Mouse (Mus musculus) forebrain, embryonic 12.5 days (tissue): ENCODE data around the gene Gdf7. TPM values are rescaled to one million over a fixed set of nuclear protein-coding genes. Genes with fewer than 3 reads are reported as not detected.

Experiments
- ATAC-seq: fragments of 200-750 bp; cut with Nextera tagmentation; 2 replicates; pipeline ENCODE4 v1.8.0; 2017; ENCODE audit warnings: moderate TSS enrichment; ENCODE audit not compliant: low FRiP score
- H3K27ac ChIP-seq: fragments of 300-500 bp; sonication (generic); 2 replicates; pipeline ENCODE4 v1.5.1; 2016; ENCODE audit warnings: mild to moderate bottlenecking
- H3K27me3 ChIP-seq: fragments of 300-500 bp; sonication (generic); 2 replicates; pipeline ENCODE4 v1.6.1; 2016; ENCODE audit warnings: mild to moderate bottlenecking
- H3K36me3 ChIP-seq: fragments of 300-500 bp; sonication (generic); replicated peaks from 2 replicates; pipeline ENCODE4 v1.6.1; 2016; ENCODE audit warnings: mild to moderate bottlenecking
- H3K4me1 ChIP-seq: fragments of 300-500 bp; sonication (generic); 2 replicates; pipeline ENCODE4 v1.6.1; 2016
- H3K4me2 ChIP-seq: fragments of 300-500 bp; sonication (generic); 2 replicates; pipeline ENCODE4 v1.6.1; 2016; ENCODE audit warnings: mild to moderate bottlenecking, moderate library complexity
- H3K4me3 ChIP-seq: fragments of 300-500 bp; sonication (generic); replicated peaks from 2 replicates; pipeline ENCODE4 v1.5.1; 2016; ENCODE audit warnings: mild to moderate bottlenecking
- H3K9ac ChIP-seq: fragments of 300-500 bp; sonication (generic); 2 replicates; pipeline ENCODE4 v1.6.1; 2016; ENCODE audit warnings: mild to moderate bottlenecking
- H3K9me3 ChIP-seq: fragments of 300-500 bp; sonication (generic); 2 replicates; pipeline ENCODE4 v1.6.1; 2016
- whole genome bisulfite sequencing: fragments of 180-500 bp; shearing (Covaris S2); methylation state at CpG from one replicate; pipeline ENCODE4 v1.1.7; 2016; 5-methylcytosine and 5-hydroxymethylcytosine counted together
- polyA plus RNA-seq: library from polyadenylated mRNA; unstranded; fragments of >200 nt; fragmentation: Nextera tagmentation; extraction: Ambion mirVana; gene quantifications from 2 replicates; pipeline ENCODE4 v1.2.1, GENCODE M21; 2016

The Gdf7 gene
- polyA plus RNA-seq, 1 experiment from 2014 or later = 0.34 TPM

DNA sequence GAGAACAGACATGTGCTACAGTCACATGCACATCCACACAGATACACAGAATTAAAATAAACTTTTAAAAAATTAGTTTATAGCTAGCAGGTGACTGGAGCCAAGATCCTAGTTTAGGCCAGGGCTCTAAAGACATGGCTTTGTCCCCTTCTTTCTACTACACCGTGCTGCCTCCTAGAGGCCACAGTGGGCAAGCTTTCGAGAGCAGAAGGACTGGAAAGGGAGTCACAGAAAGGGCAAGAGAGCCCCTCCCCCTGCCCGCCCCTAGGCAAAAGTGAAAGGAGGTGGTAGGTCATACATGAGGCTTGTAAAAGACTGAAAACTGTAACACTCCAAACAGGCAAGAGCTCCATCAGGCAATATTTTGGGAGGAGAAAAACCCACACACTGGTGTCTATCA, 13.8 kb downstream of the Gdf7 start:
- H3K27ac ChIP-seq = no peak overlapping the region
- no peak for ATAC-seq
- no peak overlapping the region for H3K4me3 ChIP-seq
- no peak overlapping the region for H3K9ac ChIP-seq
- no peaks in the 10 kb centered on the region for H3K9me3 ChIP-seq
- H3K36me3 ChIP-seq = peaks cover 4% of the 10 kb centered on the region
- H3K27me3 ChIP-seq = peaks cover 12% of the 10 kb centered on the region; the same call in 1 of the 2 replicates
- H3K4me2 ChIP-seq = no peak overlapping the region
- 76% methylated on average over 3 of the region's 3 CpGs for WGBS
- H3K4me1 ChIP-seq = peaks cover 6% of the 10 kb centered on the region

DNA sequence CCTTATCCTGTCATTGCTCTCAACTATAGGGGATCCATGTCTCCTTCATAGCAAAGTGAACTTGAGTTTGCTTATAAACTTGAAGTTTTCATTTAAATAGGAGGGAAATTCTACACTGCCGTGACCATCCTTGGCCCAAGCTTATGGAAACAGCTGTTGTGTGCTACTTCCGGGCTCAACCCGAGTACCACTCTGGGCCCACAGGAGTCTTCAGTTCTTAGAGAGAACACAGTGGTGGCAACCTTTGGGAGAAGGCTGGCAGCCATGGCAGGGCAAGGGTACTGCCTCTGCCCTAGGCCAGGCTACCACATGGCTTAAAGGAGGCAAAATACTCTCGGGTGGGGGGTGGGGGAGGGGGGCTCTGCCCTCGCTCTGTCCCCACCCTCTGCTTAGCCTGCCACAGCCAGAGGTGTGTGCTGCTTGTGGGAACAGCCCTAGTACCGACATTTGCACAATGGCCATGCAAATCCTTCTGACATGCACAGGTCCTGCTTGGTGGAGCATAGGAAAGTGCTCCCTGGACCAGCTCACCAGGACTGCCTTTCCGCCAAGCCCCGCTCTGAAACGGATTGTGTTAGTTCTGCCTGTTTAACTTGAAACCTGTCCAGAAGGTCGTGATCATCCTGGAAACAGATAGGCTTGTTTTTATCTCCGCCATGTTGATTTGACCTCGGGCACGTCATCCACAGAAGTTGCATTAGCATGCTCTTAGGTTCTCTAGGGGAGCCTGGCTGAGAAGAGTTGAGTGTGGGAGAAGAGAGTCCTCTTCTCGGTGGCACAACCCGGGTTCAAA, 20.3 kb downstream of the Gdf7 start:
- no peak overlapping the region for H3K27ac ChIP-seq
- no peak overlapping the region for H3K4me3 ChIP-seq
- H3K9ac ChIP-seq = no peak overlapping the region
- no peak for ATAC-seq
- peaks cover 10% of the 10 kb centered on the region; the same call in 1 of the 2 replicates for H3K36me3 ChIP-seq
- H3K4me1 ChIP-seq = no peaks in the 10 kb centered on the region
- no peak overlapping the region for H3K4me2 ChIP-seq
- no peaks in the 10 kb centered on the region for H3K9me3 ChIP-seq
- H3K27me3 ChIP-seq = no peaks in the 10 kb centered on the region
- WGBS = 87% methylated on average over 15 of the region's 15 CpGs

DNA sequence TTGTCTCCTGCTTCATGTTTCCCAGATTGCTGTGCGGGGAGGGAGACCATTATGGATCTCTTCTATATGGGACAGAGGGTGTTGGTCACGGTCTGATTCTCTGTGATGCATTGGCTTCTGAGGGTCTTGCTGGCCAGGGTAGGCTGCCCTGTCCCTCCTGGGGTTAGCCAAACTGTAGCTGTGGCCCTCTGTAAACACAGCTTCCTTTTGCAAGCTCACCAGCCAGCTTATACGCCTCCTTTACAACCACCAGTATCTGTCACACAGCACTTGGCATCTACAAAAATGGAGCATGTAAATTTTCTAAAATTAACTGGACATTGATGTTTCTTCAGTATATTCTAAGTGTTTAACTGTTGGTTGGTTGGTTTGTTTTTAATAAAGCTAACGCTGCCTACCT, 26.3 kb downstream of the Gdf7 start:
- peaks cover 3% of the 10 kb centered on the region; the same call in 1 of the 2 replicates for H3K36me3 ChIP-seq
- H3K9ac ChIP-seq = no peak overlapping the region
- no peaks in the 10 kb centered on the region for H3K27me3 ChIP-seq
- no peak overlapping the region for H3K4me3 ChIP-seq
- no peaks in the 10 kb centered on the region for H3K9me3 ChIP-seq
- H3K27ac ChIP-seq = no peak overlapping the region
- 92% methylated on average over 4 of the region's 4 CpGs for WGBS
- H3K4me2 ChIP-seq = no peak overlapping the region
- no peaks in the 10 kb centered on the region for H3K4me1 ChIP-seq
- ATAC-seq = no peak

DNA sequence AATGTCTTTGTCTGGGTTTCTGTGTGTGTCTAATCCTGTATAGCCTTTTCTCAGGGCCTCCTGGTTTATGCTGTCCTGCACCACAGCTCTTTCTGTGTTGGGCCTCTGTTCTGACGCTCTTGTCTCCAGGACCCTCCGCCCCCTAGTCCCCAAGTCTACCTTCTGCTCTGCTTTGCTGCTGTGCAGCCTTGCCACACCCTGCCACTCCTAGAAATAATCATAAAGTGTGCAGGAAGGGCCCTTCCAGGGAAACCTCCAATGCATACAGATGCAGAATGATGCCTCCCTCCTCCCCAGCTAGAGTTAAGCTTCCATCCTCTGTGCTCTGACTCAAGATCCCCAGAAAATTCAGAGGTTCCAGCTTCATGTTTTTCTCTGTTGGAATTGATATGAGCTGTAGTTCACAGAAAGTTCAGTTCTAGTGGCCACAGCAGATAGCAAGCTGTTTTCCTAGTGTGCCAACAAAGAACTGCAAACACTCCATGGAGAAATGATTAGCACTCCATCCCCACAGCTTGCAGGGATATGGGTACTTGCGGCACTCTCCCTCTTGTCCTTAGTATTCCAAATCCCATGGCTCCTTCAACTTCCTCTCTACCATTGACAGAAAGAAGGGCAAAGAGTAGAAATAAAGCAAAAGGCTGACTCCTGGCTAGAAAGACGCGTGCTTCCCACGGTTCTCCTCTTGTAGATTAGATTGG, 28.1 kb downstream of the Gdf7 start:
- Histone ChIP-seq H3K9ac (no peak overlapping the region), H3K27ac (no peak overlapping the region), H3K36me3 (no peaks in the 10 kb centered on the region; the same call in 1 of the 2 replicates), H3K4me2 (no peak overlapping the region), H3K4me1 (no peaks in the 10 kb centered on the region), H3K4me3 (no peak overlapping the region), H3K9me3 (no peaks in the 10 kb centered on the region), H3K27me3 (no peaks in the 10 kb centered on the region)
- no peak for ATAC-seq
- 98% methylated on average over 6 of the region's 6 CpGs for WGBS

DNA sequence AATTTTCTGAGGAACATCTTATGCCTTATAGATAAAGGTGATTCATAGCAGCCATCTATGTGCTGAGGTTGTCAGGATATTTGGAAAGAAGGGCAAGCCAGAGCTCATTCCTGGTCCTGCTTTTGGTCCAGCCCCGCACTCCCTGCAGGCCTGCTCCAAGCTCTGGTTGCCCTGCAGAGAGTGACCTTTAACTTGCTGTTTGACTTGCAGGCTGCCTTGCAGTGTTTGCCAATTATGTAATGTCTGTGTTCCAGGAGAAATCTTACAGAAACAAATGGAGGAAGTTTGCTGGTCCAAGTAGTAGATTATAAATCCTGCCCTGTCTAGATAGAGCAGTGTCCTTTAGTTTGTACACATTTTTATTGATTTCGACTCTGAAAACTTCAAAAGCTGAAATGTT, 30.3 kb downstream of the Gdf7 start:
- ATAC-seq = no peak
- Histone ChIP-seq H3K9me3 (no peaks in the 10 kb centered on the region), H3K9ac (no peak overlapping the region), H3K27me3 (no peaks in the 10 kb centered on the region), H3K4me1 (no peaks in the 10 kb centered on the region), H3K4me2 (no peak overlapping the region), H3K4me3 (no peak overlapping the region), H3K36me3 (no peaks in the 10 kb centered on the region; the same call in 1 of the 2 replicates), H3K27ac (no peak overlapping the region)
- WGBS = 87% methylated on average over 2 of the region's 2 CpGs

DNA sequence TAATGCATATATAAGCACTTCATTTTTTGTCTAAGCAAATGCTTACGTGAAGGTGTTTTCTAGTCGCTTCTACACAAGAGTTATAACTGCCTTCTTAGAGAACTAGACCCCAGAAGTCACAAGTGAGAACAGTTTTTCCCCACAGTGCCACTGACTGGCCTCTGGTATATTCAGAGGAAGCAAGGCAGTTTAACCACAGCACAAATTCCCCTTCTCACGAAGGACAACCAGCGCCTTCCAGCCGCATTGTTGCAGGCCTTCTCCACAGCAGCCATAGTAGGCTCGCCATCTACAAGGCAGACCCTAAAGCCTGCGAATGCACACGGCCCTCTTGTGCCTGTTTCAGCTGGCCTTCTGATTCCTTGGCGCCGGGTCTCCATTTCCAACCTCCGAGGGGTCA, 32.1 kb downstream of the Gdf7 start:
- Histone ChIP-seq H3K27me3 (no peaks in the 10 kb centered on the region), H3K4me2 (no peak overlapping the region)

DNA sequence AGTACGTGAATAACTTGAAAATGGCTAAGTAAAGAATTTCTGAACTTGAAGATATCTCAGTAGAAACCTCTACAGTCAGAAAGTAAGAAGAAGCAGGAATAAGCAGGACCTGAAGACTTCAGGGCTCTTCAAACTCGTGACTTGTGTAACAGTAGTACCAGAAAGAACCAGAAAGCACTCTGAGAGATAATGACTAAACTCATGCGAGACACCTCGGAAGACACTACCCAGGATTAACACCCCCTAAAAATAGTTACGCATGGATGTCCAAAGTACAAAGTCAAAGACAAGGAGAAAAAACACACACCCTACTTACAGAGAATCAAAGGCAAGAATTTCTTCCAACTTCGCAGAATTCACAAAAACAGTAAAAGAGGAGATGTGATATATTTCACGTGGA, 35.4 kb downstream of the Gdf7 start:
- Histone ChIP-seq H3K4me1 (no peaks in the 10 kb centered on the region), H3K4me3 (no peak overlapping the region), H3K27ac (no peak overlapping the region), H3K4me2 (no peak overlapping the region), H3K9ac (no peak overlapping the region), H3K36me3 (no peaks in the 10 kb centered on the region; the same call in 1 of the 2 replicates), H3K9me3 (no peaks in the 10 kb centered on the region), H3K27me3 (no peaks in the 10 kb centered on the region)
- WGBS = 90% methylated on average over 7 of the region's 7 CpGs
- ATAC-seq = no peak

More for the DNA sequence above, 32.1 kb downstream of the Gdf7 start:
- Histone ChIP-seq H3K4me3 (no peak overlapping the region), H3K36me3 (no peaks in the 10 kb centered on the region; the same call in 1 of the 2 replicates), H3K27ac (no peak overlapping the region), H3K4me1 (no peaks in the 10 kb centered on the region), H3K9me3 (no peaks in the 10 kb centered on the region), H3K9ac (no peak overlapping the region)
- no peak for ATAC-seq
- 95% methylated on average over 11 of the region's 11 CpGs for WGBS

DNA sequence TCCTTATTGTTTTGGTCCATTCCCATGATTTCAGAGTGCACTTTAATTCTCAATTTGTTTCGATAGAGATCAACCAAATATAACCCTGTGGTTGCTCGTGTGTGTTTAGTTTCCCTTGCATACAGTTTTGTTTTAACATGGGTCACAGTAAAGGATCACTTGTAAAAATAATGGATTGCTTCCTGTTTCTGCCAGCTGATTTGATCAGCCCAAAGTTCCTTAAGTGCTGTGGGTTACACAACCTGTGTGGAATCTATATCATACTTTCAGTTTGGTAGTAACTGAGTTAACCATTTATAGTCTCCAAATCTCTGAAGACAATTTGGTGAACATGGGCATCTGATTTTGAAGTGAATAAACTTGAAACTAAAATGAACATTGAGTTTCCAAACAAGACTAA, 41.5 kb downstream of the Gdf7 start:
- Histone ChIP-seq H3K4me1 (no peaks in the 10 kb centered on the region), H3K9me3 (no peaks in the 10 kb centered on the region), H3K4me3 (no peak overlapping the region), H3K27ac (no peak overlapping the region), H3K9ac (no peak overlapping the region), H3K27me3 (no peaks in the 10 kb centered on the region), H3K4me2 (no peak overlapping the region), H3K36me3 (no peaks in the 10 kb centered on the region)
- no peak for ATAC-seq
- 81% methylated on average over 2 of the region's 2 CpGs for WGBS

Other genes starting within 250 kb of the Gdf7 start
- gene Ldah, start 93.8 kb downstream of the Gdf7 start, polyA plus RNA-seq = 70.3 and 73.1 TPM in 2 replicates
- 11.5 and 11.7 TPM in 2 replicates for gene Hs1bp3, start 11.5 kb upstream of the Gdf7 start, polyA plus RNA-seq
- 44.9 and 55.5 TPM in 2 replicates for gene Rhob, start 198.1 kb upstream of the Gdf7 start, polyA plus RNA-seq